Mouse (Mus musculus): ENCODE results near the gene Gja3.

GRCm38 (mm10) chr14:57103711-57104105 lies 45.8 kb upstream of the Gja3 start:
- no peak for TF ChIP-seq CTCF (IDR thresholded peaks at IDR 0.05; ENCODE audit: extremely low read depth, insufficient read length, insufficient replicate concordance, low read depth, low read length)
- peak; percentile 24; the same call in 1 of the 2 replicates for TF ChIP-seq POLR2A (IDR thresholded peaks at IDR 0.05; ENCODE audit: low read depth, low read length)

Data from small intestine, adult 2 months (tissue).